Mouse (Mus musculus) monocyte, adult 5-6 weeks (primary cell): ENCODE results near the gene Doc2g. TPM values are rescaled to one million over a fixed set of nuclear protein-coding genes. Genes with fewer than 3 reads are reported as not detected.
"Not testable (repeated sequence)": the region's sequence is repeated elsewhere in the genome, so short reads cannot be mapped to it uniquely, and the experiment has no call there.

Source experiments
- ATAC-seq: fragments of 153-309, 156-312 bp; replicated peaks from 2 replicates; pipeline ENCODE4 v1.8.0; 2017; ENCODE audit warnings: mild to moderate bottlenecking; ENCODE audit not compliant: low TSS enrichment, insufficient number of reproducible peaks, severe bottlenecking, poor library complexity, low FRiP score
- total RNA-seq: library from RNA; stranded (forward); fragments of 200-1000, 200-491, 200-594 nt; gene quantifications from 3 replicates; pipeline ENCODE4 v1.2.3, GENCODE M21; 2017

Gene Doc2g
- total RNA-seq, 1 experiment from 2014 or later: not detected

GRCm38 (mm10) chr19:4005971-4006370, 2.9 kb downstream of the Doc2g start:
- no peak for ATAC-seq

- ATAC-seq: no peak
These were observed 8.0 kb downstream of the Doc2g start for GRCm38 (mm10) chr19:4011086-4011485.

- peak; percentile 93 for ATAC-seq
These were observed 9.4 kb downstream of the Doc2g start, which contains the start of gene Ndufv1 for GRCm38 (mm10) chr19:4012432-4013022. Gene Ndufv1, minus strand, starts transcription at chr19:4012806.

- peak; percentile 8; the same call in 1 of the 2 replicates for ATAC-seq
These were observed 10.0 kb downstream of the Doc2g start for GRCm38 (mm10) chr19:4013066-4013465.

- ATAC-seq: no peak
These were observed 11.7 kb downstream of the Doc2g start for GRCm38 (mm10) chr19:4014802-4015201.

- no peak for ATAC-seq
These were observed 12.5 kb downstream of the Doc2g start for GRCm38 (mm10) chr19:4015635-4016034.

- ATAC-seq: no peak
These were observed 14.9 kb downstream of the Doc2g start for GRCm38 (mm10) chr19:4017921-4018587.

GRCm38 (mm10) chr19:4018743-4019583, 15.8 kb downstream of the Doc2g start:
- peak; percentile 83 for ATAC-seq

GRCm38 (mm10) chr19:4023185-4023584, 20.1 kb downstream of the Doc2g start:
- no peak for ATAC-seq

GRCm38 (mm10) chr19:4027576-4027975, 24.5 kb downstream of the Doc2g start:
- ATAC-seq: no peak

- ATAC-seq: no peak
These were observed 29.6 kb downstream of the Doc2g start for GRCm38 (mm10) chr19:4032668-4033067.

GRCm38 (mm10) chr19:4033298-4033697, 30.2 kb downstream of the Doc2g start:
- no peak for ATAC-seq

GRCm38 (mm10) chr19:4033742-4034141, 30.6 kb downstream of the Doc2g start:
- no peak for ATAC-seq

- no peak for ATAC-seq
These were observed 33.4 kb downstream of the Doc2g start for GRCm38 (mm10) chr19:4036327-4037045.

GRCm38 (mm10) chr19:4037154-4037787, 34.2 kb downstream of the Doc2g start:
- not testable (repeated sequence) for ATAC-seq

GRCm38 (mm10) chr19:4037788-4038232, 34.7 kb downstream of the Doc2g start, which contains the start of gene Gstp1:
Gene Gstp1, minus strand, starts transcription at chr19:4037985.
- peak; percentile 86 for ATAC-seq

- not testable (repeated sequence) for ATAC-seq
These were observed 37.8 kb downstream of the Doc2g start for GRCm38 (mm10) chr19:4040941-4041340.

- ATAC-seq: not testable (repeated sequence)
These were observed 38.4 kb downstream of the Doc2g start for GRCm38 (mm10) chr19:4041500-4041899.
